8 mouse cellular contexts compared by ENCODE assay signal in genomic region chr5:77354361-77354787, GRCm38 (mm10). TPM values are rescaled to one million over a fixed set of nuclear protein-coding genes. Genes with fewer than 3 reads are reported as not detected.
DNase-seq lines count a peak whose midpoint lies in the region; ATAC-seq and TF ChIP-seq lines count a peak whose summit lies in the region.

No protein-coding gene starts in this region.

- no peaks in the 10 kb centered on the region for H3K9me3 ChIP-seq in hindbrain, embryonic 12.5 days (replicated peaks)
- no peaks in the 10 kb centered on the region for H3K9me3 ChIP-seq in lung, postnatal 0 days (ENCODE audit: low read length)

- peaks cover 11% of the 10 kb centered on the region for H3K36me3 ChIP-seq in hindbrain, embryonic 12.5 days
- H3K36me3 ChIP-seq in lung, postnatal 0 days (ENCODE audit: insufficient read depth, low read length) = peaks cover 6% of the 10 kb centered on the region; the same call in 1 of the 2 replicates

- peaks cover 4% of the 10 kb centered on the region for H3K4me1 ChIP-seq in hindbrain, embryonic 12.5 days
- H3K4me1 ChIP-seq in lung, postnatal 0 days (ENCODE audit: insufficient read depth, low read depth, low read length) = peaks cover 28% of the 10 kb centered on the region

- TF ChIP-seq CTCF in lung, postnatal 0 days (IDR thresholded peaks at IDR 0.05) = peak; percentile 99

- H3K27ac ChIP-seq in hindbrain, embryonic 12.5 days = no peak overlapping the region
- H3K27ac ChIP-seq in lung, postnatal 0 days (ENCODE audit: low read length) = no peak overlapping the region

- no peak for TF ChIP-seq EP300 in lung, postnatal 0 days (IDR thresholded peaks at IDR 0.05)

- no peak overlapping the region for H3K9ac ChIP-seq in hindbrain, embryonic 12.5 days
- no peak overlapping the region for H3K9ac ChIP-seq in lung, postnatal 0 days (replicated peaks; ENCODE audit: low read depth)

- peak overlapping the region; percentile 47 for H3K4me2 ChIP-seq in hindbrain, embryonic 12.5 days (replicated peaks)
- 0 out of 2 replicates have a peak overlapping the region, but pooled peaks have one; percentile 29 for H3K4me2 ChIP-seq in lung, postnatal 0 days (replicated peaks; ENCODE audit: low read depth, low read length)

- H3K27me3 ChIP-seq in hindbrain, embryonic 12.5 days = peaks cover 4% of the 10 kb centered on the region; the same call in 1 of the 2 replicates
- H3K27me3 ChIP-seq in lung, postnatal 0 days (replicated peaks; ENCODE audit: insufficient read depth, low read length) = no peaks in the 10 kb centered on the region

- H3K4me3 ChIP-seq in hindbrain, embryonic 12.5 days = peak overlapping the region; percentile 11; the same call in 1 of the 2 replicates
- no peak overlapping the region for H3K4me3 ChIP-seq in lung, postnatal 0 days (ENCODE audit: low read depth, low read length)

- ATAC-seq in hindbrain, embryonic 12.5 days (ENCODE audit: low FRiP score) = peak; percentile 66
- peak; percentile 33 for ATAC-seq in lung, postnatal 0 days

- 9% methylated on average over 16 of the region's 16 CpGs for WGBS in hindbrain, embryonic 12.5 days
- 8% methylated on average over 16 of the region's 16 CpGs for WGBS in lung, postnatal 0 days

- peak; percentile 89 for DNase-seq in Muller cell, postnatal 12 days (ENCODE audit: inconsistent ontology term)
- peak; percentile 81 for DNase-seq in cerebellum, adult 9-10 months
- DNase-seq in frontal cortex, postnatal 10 days (ENCODE audit: low spot score in 2 of 2) = peak; percentile 70 to 82
- DNase-seq in layer of hippocampus, postnatal 10 days (ENCODE audit: low spot score in 2 of 2) = peak; percentile 87 to 91
- peak; percentile 88 for DNase-seq in lung, postnatal 0 days (ENCODE audit: low spot score)
- peak; percentile 78 for DNase-seq in ovary, postnatal 14 days (ENCODE audit: low spot score)
- peak; percentile 80 for DNase-seq in thymus, postnatal 14 days

RNA-seq across cellular contexts. Expression of gene Polr2b, which starts 44.4 kb away (rescaled TPM):
- 80.1 and 87.0 TPM in 2 replicates for polyA plus RNA-seq in hindbrain, embryonic 12.5 days (2016; fragmentation: Nextera tagmentation; extraction: Ambion mirVana)
- total RNA-seq in layer of hippocampus, postnatal 10 days (2021) = 10 to 100 TPM; 51.8 to 54.2 TPM
- polyA plus RNA-seq in lung, postnatal 0 days (2015; fragmentation: Nextera tagmentation; extraction: Ambion mirVana) = 23.6 and 26.2 TPM in 2 replicates

RNA-seq across cellular contexts. Expression of gene Noa1, which starts 44.5 kb away (rescaled TPM):
- polyA plus RNA-seq in hindbrain, embryonic 12.5 days (2016; fragmentation: Nextera tagmentation; extraction: Ambion mirVana) = 32.8 and 35.5 TPM in 2 replicates
- 10 to 100 TPM; 24.3 to 29.0 TPM for total RNA-seq in layer of hippocampus, postnatal 10 days (2021)
- polyA plus RNA-seq in lung, postnatal 0 days (2015; fragmentation: Nextera tagmentation; extraction: Ambion mirVana) = 11.6 and 13.6 TPM in 2 replicates

RNA-seq across cellular contexts. Expression of gene Igfbp7, which starts 53.5 kb away (rescaled TPM):
- polyA plus RNA-seq in hindbrain, embryonic 12.5 days (2016; fragmentation: Nextera tagmentation; extraction: Ambion mirVana) = 32.2 and 33.7 TPM in 2 replicates
- 10 to 100 TPM; 52.5 to 60.3 TPM for total RNA-seq in layer of hippocampus, postnatal 10 days (2021)
- polyA plus RNA-seq in lung, postnatal 0 days (2015; fragmentation: Nextera tagmentation; extraction: Ambion mirVana) = 756 and 780 TPM in 2 replicates

Comparison
In these comparisons a context has a peak if more than half of its experiments do, and no peak if none do; other contexts are left out.
1. RNA of gene Igfbp7, which starts 53.5 kb away (polyA plus RNA-seq): 756 to 780 TPM in lung, postnatal 0 days; 32.2 to 33.7 TPM in hindbrain, embryonic 12.5 days; every median in the first group is over 10 times any median in the second.
2. Peak in every context shown above with its lines, with median percentiles within 50 percentile points of each other: DNase-seq.